Mouse (Mus musculus) right cerebral cortex, postnatal 14 days (tissue): ENCODE results near the gene Ubr7.

Experiments
- DNase-seq: peaks from one replicate; pipeline ENCODE4 v3.0.0; 2022

The Ubr7 gene

DNA sequence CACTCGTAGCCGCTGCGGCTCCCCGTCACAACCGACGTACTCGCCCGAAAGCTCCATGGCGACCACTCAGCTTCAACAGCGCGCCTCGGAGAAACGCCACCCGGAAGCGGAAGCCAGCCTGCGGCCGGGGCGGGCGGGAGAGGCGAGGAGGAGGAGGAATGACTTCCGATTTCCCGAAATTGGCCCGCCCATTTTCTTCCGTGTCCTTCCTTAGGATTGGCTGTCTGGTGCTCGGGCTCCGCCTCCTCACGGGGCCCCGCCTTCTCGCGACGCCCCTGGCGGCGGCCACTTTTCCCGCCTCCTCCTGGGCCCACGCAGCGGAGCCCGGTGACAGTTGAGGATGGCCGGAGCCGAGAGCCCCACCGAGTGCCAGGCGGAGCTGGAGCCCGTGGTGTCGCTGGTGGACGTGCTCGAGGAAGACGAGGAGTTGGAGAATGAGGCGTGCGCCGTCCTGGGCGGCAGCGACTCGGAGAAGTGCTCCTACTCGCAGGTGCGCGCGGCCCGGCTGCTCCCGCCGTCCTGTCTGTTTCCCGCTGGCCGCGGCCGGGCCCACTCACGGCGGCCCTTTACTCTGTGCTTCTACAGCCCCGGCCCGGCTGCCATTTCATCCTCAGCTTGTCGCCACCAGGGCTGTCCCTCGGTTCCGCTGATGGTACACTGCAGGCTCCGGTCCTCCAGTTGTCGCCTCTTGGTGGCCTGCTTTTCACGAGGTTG is at the start of gene Ubr7, which contains the start of the genes Gm28051 and Gon7:
Gene Ubr7, plus strand, starts transcription at position 279 of the 714 bp plus-strand sequence.
Gene Gm28051, minus strand, starts transcription at position 77 of the 714 bp plus-strand sequence.
Gene Gon7, minus strand, starts transcription at position 115 of the 714 bp plus-strand sequence.
- peak; percentile 96 for DNase-seq

DNA sequence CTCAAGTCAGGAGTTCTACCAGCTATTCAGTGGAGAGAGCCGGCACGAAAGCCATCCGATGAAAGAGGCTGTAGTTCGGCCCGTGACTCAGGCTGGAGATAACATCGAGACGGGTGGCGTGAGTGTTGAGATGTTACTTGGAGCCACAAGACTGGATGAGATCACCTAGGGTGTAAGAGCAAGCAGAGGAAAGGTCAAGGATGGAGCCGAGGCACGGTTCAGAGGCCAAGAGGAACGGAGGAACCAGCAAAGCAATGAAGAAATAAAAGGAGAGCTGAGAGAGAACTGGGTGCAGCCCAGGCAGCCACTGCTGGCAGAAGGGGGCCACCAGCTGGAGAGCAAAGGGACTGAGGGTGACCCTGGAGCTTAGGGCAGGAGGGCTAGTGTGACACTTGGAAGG is 49.5 kb upstream of the Ubr7 start:
- DNase-seq: no peak

DNA sequence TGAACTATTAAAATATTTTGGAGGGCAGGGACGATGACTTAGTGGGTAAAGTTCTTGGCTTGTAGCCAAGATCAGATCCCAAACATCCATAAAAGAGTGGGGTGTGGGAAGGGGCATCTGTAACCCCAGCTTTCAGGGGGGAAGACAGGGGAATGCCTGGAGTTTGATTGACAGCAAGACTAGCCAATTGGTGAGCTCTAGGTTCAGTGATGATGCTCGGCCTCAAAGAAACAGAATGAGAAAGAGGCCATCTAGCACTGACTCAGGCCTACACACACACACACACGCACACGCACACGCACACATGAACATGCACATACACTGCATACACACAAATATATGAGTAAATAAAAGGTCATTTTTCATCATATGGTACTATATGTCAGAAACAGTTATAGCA is 47.9 kb upstream of the Ubr7 start:
- no peak for DNase-seq

DNA sequence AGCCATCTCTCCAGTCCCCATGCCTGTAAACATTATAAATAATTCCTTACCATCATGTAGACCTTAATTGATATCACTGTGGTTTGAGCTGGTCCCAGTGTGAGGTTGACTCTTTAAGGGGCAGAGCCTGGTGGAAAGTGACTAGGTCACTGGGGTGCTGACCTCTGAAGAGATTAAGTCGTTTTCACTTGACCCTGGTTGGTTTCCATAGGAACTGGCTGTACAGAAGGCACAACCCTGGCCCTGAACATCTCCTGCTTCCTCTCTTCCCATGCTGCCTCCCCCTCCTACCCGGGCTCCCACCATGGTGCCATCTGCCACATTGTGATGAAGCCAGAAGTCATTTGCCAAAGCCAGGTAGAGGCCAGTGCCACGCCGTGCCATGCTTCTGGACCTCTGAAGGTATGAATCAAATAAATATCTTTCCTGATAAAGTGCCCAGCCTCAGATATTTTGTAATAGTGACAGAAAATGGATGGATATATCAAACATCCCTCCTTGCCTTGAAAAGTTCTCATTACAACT is 46.9 kb upstream of the Ubr7 start:
- no peak for DNase-seq

DNA sequence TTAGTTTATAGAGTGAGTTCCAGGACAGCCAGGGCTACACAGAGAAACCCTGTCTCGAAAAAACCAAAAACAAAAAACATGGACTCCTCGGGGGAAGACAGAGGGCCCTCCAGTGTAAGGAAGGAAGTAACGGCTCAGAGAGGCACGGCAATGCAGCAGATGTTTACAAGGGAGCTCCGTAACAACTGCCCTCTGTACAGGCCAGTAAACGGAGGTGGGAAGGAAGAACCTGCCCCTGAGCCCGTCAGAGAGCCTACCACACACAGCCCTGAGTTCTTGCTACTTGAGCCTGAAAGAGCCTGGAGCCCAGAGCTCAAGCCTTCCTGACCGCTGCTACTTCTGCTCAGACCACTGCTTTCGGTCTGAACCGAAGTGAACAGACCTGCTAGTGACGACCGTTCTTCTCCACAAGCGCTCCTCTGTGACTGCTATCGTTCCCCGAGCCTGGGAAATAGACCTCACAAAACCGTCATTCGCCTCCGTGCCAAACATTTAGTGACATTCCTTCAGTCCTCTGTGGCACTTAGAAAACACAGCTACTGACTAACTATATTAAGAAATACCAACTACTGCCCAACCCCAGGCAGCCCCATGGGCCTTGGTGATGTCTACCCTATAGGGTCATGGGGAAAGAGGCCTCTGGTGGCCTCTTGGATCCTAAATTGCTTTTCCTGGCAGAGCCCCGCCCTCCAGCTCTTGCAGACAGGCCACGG is 44.5 kb upstream of the Ubr7 start:
- DNase-seq: no peak

DNA sequence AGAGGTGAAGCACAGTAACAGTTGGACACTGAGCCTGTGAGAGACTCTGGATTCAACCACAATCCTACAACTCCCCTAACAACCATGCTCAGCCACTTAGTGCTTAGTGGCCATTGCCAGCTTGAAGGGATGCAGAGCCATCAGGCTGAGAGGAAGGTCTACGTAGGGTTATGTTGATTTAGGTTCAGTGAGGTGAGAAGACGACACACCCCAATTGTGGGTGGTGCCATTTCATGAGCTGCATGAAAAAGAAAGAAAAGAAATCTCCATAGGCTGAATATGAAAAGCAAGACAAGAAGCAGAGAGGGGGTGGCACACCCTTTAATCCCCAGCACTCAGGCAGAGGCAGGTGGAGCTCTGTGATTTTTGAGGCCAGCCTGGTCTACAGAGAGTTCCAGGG is 43.7 kb upstream of the Ubr7 start:
- DNase-seq: no peak

DNA sequence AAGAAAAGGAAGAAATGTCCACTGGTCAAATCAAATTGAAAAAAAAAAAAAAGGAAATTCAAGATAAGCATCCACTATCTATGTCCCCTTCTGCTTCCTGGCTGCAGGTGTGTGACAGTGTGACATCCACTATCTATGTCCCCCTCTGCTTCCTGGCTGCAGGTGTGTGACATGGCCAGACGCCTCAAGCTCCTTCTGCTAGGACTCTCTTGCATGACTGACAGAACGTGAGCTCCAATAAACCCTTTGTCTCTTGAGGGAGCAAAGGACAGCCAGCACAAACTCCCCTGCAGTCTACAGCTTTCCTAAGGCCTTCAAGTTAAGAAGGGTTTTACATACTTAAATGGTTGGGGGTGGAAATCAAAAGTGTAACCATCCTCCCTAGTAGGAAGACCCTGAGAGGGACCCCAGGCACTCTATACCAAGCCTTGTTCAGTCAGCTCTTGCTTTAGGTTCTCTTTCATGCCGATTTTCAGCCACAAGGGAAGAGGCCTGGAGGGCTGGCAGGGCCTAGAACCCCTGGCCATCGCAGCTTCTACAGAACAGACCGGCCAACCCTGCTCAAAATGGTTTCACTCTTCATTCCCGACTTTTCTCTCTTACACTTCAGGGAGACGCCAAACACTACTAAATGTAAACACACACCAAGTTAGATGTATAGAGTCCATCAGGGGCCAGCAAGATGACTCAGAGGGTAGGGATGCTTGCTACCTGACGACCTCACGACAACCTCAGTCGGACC is 42.9 kb upstream of the Ubr7 start:
- no peak for DNase-seq

DNA sequence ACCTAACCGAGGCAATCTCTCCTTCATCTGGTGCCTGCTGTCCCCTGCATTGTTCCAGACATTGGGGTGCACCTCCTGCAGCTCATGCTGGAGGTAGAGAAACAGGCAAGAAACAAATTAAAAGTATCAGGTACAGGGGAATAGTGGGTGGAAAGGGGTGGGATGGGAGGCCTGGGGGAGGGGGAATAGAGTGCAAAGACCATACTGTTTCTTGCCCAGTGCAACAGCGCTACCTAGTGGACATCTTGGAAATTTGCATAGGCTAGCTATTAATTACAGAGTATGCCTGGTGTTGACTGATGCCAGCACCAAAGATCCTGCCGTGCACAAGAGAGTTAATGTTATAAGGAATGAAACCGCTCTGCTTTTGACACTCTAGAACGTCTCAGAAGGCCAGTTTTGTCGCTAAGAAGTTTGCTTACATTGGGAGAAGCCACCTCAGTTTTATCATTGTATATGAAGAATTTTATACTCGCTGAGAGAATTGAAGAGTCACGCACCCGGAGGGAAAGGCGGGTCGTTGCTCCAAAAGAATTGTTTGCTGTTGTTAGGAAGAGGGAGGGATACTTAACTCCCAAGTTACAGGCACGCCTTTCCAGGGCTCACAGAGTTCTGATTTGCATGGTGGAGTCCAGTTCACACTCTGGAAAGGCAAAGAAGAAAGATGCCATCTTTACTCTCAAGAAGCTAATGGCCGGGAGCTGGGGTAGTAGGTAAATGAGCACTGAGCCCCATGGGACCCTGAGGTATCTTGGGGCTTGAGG is 38.0 kb upstream of the Ubr7 start:
- no peak for DNase-seq

DNA sequence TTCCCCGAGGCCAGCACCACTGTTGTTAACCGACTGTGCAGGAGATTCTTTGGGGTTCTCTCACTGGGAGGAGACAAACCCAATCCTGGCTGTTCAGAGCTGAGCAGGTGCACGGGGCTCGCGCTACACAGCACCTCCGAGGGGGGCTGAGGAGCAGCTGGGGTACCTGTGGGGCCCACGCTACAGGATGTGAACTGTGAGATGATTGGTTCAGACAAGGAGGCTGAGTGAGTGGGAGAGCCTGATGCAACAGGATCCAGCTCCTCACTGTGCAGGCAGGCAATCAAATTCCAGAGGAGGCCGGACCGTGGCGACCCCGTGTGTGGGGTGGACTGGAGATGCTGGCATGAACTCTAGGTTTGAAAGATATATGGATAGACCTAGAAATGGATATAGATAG is 35.3 kb upstream of the Ubr7 start:
- DNase-seq: no peak

DNA sequence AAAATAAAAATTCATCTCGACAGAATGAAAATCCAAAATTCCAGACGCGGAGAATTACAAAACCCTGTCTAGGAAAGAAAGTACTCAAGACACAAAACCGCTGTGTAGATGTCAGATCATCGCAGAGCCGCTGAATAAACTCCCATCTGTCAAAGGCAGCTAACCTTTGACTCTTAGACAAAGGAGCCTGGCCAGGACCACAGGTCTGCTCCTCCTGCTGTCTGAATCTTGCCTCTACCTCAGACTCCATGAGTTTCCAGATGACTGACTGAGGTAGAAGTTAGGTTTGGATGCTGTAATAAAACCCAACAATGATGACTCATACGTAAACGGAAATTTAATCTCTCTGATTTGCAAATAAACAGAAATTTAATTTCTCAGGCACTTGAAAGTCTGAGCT is 34.8 kb upstream of the Ubr7 start:
- DNase-seq: no peak

DNA sequence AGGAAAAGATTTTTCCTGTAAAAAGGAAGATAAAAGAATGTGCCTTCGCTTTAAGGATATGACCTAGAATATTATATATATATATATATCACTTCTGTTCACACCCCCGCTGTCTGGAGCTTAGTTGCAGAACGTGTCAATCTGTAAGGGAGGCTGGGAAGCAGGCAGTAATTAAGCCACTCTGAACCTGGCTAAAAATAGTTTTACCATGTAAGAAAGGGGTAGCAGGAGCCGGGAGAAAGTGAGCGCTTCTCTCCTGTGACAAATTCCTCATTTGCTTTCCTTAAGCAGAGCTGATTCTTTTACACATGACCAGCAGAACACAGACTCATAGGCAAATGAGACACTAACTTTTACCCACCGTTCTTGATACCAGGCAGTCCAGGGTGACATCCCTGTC is 33.9 kb upstream of the Ubr7 start:
- DNase-seq: no peak

DNA sequence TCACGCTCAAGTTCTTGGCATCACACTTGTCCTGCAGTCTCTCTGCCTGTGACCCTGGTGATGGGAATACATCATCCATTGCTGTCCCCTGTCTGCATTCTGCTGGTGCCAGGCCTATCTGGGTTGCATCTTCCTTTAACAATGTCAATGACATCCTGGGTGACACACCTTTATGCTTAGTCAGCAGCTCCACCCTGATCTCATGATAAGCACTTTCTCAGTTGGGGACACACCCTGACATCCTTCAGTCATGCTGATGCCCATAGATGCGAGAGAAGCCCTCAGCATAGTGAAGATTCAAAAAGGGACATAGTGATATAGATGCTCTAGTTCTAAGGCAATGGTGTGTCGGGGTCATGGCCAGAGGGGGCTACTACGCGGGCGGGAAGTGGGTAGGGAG is 32.6 kb upstream of the Ubr7 start:
- DNase-seq: no peak

DNA sequence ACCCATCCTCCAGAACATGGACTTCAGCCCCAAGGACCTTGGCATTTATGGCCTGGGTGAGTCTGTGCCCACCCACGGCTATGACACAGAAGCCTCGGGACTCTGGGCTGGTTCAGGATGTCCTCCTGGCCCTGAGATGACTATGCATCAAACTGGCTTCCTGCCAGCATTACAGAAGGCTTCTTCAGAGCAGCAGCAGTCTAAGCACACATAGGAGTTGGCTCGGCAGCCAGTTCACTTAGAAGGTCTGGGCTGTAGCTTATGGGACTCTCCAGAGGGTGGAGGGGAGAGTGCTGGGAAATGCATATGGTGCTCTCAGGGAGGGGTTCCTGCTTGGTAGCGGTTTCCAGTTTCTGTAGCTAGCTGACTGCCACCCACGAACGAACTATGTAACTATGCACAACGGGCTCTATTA is 32.0 kb upstream of the Ubr7 start:
- DNase-seq: no peak

DNA sequence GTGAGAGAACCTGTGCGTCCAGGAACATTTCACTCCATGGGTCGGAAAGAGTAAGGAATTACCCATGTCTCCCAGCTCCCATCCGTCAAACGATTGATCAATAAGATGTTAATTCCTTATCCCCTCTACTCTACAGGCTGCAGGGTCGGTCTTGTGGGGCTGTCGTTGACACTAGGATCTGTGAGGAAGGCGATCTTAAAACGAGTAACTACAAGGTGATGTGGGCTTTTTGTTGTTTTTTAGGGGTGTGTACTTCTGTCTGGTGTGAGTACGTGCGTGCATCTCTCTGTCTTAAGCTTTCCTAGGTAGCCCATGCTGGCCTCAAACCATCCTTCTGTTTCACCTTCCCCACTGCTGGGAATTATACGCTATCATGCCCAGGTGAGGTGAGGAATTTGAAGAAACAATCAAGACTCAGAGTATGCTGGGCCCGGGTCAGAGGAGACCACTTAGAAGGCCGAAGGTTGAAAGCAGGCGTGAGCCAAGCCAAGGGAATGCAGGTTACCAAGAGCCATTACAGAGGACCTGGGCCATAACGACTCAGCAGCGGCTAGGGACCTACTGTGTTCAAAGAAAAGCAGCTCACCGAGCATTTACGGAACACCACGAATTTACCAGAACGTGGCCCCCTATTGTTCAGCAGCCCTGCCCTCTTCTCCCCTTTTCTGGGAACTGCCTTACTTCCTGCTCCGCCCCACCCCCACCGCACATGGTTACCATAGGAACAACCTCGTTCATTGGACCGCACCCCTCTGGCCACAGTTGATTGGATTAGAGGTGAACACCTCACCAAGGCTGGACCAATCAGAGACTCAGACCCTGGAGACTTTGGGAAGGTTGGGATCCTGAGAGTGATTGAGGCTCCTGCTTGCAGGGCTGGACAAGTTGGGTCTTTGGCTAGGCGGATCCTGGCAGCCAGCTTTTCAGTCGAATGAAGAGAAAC is 27.6 kb upstream of the Ubr7 start:
- DNase-seq: peak; percentile 83

DNA sequence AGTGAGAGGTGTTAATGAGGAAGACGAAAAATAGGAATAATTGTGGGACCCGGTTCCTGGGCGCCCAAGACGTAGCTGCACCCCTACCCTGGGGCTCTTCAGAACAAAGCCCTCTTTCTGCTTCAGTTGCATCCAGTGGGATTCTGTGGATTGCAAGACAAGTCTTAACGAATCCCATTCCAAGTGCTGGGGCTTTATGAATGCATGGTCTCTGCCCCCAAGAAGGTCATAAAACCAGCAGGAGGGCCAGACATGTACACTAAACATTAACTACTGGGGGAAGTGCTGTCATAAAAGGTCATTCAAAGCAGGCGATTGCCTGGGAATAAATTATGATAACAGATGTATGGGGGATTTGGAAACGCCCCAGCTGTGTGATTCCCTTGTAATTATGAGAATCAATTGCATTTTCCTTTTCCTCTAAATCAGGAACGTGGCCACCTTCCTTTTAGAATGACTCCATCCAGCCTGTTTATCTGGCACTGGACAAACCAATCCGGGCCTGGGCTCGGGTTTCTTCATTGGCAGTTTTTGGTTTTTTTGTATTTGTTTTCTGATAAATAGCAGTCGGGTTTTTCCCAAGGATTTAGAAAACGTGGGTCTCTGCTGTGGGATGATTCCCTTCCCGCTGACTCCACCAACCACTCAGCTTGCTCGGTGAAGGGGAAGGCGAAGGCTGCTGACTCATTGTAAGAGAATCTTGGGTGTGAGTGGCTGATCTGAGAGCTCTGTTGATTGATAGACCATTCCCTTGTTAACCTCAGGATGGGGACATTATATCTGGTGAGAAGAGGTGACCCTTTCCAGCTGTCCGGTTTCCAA is 26.8 kb upstream of the Ubr7 start:
- no peak for DNase-seq

DNA sequence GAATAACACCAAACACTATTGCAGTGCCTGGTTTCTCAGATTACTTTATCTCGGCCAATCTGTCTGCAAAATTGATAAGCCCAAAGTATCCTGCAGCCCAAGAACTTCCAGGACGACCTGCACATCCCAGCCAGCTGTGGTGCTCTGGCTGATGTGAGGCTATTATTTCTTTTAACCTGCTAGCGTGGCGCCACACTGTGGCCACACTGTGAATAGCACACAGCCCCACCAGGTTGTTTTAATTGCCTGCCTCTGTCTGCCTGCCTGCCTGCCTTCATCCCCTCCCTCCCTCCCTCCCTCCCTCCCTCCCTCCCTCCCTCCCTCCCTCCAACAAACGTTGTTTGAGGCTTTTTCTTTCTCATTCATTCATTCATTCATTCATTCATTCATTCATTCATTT is 24.4 kb upstream of the Ubr7 start:
- DNase-seq: peak; percentile 59

DNA sequence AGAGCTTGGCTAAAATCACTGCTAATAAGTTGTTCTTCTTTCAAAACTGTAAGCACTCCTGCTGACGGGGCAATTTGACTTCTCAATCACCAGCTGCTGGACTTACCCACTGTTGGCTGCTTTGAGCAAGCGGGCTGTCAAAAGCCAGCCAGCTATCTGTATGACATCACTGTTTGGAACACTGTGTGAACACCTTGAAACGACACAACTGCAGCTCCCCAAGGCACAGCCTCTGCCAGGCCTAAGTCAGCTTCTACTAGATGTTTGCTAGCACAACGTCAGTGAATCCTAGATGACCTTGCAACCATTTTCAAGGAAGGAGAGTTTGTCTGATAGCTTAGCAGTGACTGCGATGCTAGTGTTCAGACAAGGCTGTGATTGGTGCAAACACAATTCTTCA is 18.7 kb upstream of the Ubr7 start:
- no peak for DNase-seq

DNA sequence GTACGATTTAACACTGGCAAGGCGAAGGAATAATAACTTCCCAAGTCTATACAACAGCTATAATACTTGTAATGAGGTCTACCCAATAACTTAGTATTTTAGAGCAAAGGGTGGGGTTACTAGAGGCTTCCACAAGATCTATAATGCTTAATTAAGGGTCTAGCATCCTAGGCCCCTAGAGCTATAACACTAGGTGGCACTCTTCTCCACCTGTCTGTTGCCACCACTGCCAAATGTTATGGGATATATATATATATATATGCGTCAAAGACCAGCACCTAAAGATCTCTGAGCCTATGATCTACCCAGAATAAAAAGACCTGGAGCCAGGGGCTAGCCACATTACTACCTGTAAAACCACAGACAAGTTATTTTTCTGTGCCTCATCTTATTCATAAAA is 17.5 kb upstream of the Ubr7 start:
- no peak for DNase-seq

DNA sequence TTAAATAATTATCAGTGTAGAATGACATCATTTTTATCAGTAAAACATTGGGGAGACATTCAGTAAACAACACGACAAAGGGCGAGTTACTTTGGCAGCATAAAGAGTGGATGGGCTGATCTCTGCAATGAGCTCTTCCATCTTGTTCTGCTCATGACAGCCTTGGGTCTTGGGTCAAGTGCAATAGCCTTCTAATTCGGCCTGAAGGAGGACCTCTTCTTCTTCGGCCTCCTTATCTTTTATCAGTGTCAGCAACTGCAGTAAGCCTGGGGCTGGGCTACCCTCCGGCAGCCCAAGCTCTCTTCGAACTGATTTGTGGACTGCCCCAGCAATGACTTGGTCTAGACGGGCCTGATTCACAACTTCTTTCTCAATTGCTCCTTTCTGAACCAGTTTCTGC is 15.7 kb upstream of the Ubr7 start:
- no peak for DNase-seq

DNA sequence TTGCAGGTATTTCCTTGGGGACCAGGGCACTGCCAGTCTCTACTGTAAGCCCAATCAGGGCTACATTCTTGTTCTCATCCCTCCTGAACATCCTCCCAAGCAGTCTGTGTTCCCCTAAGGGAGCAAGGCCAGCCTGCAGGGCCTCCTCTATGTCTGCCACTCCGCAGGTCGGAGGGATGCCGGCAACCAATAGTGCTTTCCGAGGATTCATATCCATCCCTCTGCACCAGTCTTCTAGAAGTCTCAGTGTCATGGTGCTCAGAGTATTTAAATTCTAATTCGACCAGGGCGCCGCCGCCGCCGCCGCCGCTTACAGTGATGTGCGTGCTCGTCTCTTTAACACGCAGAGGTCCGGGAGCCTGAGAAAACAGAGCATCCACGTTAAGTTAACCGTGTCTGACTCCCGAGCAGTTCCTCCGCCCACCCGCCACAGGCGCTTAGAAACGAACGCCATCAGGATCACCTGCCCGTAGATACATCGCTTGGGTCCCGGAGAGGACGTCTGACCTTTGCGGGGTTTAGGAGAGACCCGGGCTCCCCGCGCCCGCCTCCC is 14.7 kb upstream of the Ubr7 start:
- no peak for DNase-seq
